Mouse (Mus musculus) hindbrain, embryonic 16.5 days (tissue): Measurements from ENCODE around the gene Zfp827. TPM values are rescaled to one million over a fixed set of nuclear protein-coding genes. Genes with fewer than 3 reads are reported as not detected.

Experiments used
- ATAC-seq: fragments of 200-750 bp; cut with Nextera tagmentation; 2 replicates; pipeline ENCODE4 v1.8.0; 2017; ENCODE audit warnings: moderate TSS enrichment, moderate library complexity
- H3K27ac ChIP-seq: fragments of 300-500 bp; sonication (generic); 2 replicates; pipeline ENCODE4 v1.5.1; 2014; ENCODE audit warnings: low read depth, mild to moderate bottlenecking, control low read depth, low read length, moderate library complexity
- H3K27me3 ChIP-seq: fragments of 300-500 bp; sonication (generic); replicated peaks from 2 replicates; pipeline ENCODE4 v1.6.1; 2014; ENCODE audit warnings: low read length; ENCODE audit not compliant: control insufficient read depth, insufficient read depth
- H3K36me3 ChIP-seq: fragments of 300-500 bp; sonication (generic); 2 replicates; pipeline ENCODE4 v1.6.1; 2014; ENCODE audit warnings: mild to moderate bottlenecking, low read length, moderate library complexity, mixed read lengths; ENCODE audit not compliant: control insufficient read depth, insufficient read depth
- H3K4me1 ChIP-seq: fragments of 300-500 bp; sonication (generic); 2 replicates; pipeline ENCODE4 v1.6.1; 2014; ENCODE audit warnings: low read depth, low read length; ENCODE audit not compliant: control insufficient read depth, insufficient read depth
- H3K4me2 ChIP-seq: fragments of 300-500 bp; sonication (generic); 2 replicates; pipeline ENCODE4 v1.6.1; 2014; ENCODE audit warnings: mild to moderate bottlenecking, low read length, control low read depth, moderate library complexity
- H3K4me3 ChIP-seq: fragments of 300-500 bp; sonication (generic); 2 replicates; pipeline ENCODE4 v1.5.1; 2014; ENCODE audit warnings: mild to moderate bottlenecking, low read length, control low read depth, moderate library complexity
- H3K9ac ChIP-seq: fragments of 300-500 bp; sonication (generic); 2 replicates; pipeline ENCODE4 v1.6.1; 2014; ENCODE audit warnings: low read depth, mild to moderate bottlenecking, control low read depth, low read length, moderate library complexity
- H3K9me3 ChIP-seq: fragments of 300-500 bp; sonication (generic); 2 replicates; pipeline ENCODE4 v1.6.1; 2014; ENCODE audit warnings: mild to moderate bottlenecking, low read length, moderate library complexity; ENCODE audit not compliant: control insufficient read depth
- WGBS: fragments of 180-500 bp; shearing (Covaris S2); extraction: QIAGEN DNeasy Blood & Tissue Kit; methylation state at CpG from one replicate; pipeline ENCODE4 v1.1.7; 2014; 5-methylcytosine and 5-hydroxymethylcytosine counted together
- polyA plus RNA-seq: library from polyadenylated mRNA; unstranded; fragments of >200 nt; fragmentation: Nextera tagmentation; extraction: Ambion mirVana; gene quantifications from 2 replicates; pipeline ENCODE4 v1.2.1, GENCODE M21; 2015

The Zfp827 gene
- polyA plus RNA-seq, 1 experiment from 2014 or later: 9.2 TPM

DNA sequence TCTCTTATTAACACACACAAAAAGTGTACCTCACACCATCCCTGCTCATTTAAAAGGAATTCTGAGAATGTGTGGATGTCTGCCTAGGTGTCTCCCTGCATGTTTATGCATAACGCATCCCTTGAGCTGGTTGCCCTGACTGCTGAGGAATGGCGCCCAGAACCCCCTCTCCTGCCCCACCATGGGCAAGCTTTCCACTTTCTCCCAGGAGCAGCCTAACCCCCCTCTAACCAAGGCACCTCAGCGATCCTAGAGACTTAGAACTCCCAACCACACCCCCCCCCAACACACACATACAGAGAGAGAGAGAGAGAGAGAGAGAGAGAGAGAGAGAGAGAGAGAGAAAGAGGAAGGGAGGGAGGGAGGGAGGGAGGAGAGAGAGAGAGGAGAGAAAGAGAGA is 179.9 kb downstream of the Zfp827 start:
- Histone ChIP-seq H3K27me3 (no peaks in the 10 kb centered on the region), H3K4me2 (no peak overlapping the region), H3K9ac (no peak overlapping the region), H3K9me3 (no peaks in the 10 kb centered on the region), H3K36me3 (no peaks in the 10 kb centered on the region), H3K4me1 (peaks cover 16% of the 10 kb centered on the region), H3K27ac (no peak overlapping the region), H3K4me3 (no peak overlapping the region)
- WGBS: 59% methylated on average over 3 of the region's 3 CpGs
- ATAC-seq: no peak

- peak overlapping the region; percentile 36 for H3K4me3 ChIP-seq
- peaks cover 16% of the 10 kb centered on the region for H3K4me1 ChIP-seq
- peak; percentile 66 for ATAC-seq
Observed at GRCm38 (mm10) chr8:79208691-79209640, 180.7 kb downstream of the Zfp827 start.

GRCm38 (mm10) chr8:79209641-79210358 is 181.6 kb downstream of the Zfp827 start:
- H3K4me3 ChIP-seq: peak overlapping the region; percentile 36
- peak overlapping the region; percentile 67 for H3K27ac ChIP-seq
- ATAC-seq: peak; percentile 72
- no peaks in the 10 kb centered on the region for H3K36me3 ChIP-seq
- H3K9ac ChIP-seq: peak overlapping the region; percentile 47
- peaks cover 16% of the 10 kb centered on the region for H3K4me1 ChIP-seq
- no peaks in the 10 kb centered on the region for H3K9me3 ChIP-seq
- H3K27me3 ChIP-seq: no peaks in the 10 kb centered on the region
- 4% methylated on average over 27 of the region's 27 CpGs for WGBS
- peak overlapping the region; percentile 56 for H3K4me2 ChIP-seq

More at GRCm38 (mm10) chr8:79208691-79209640, 180.7 kb downstream of the Zfp827 start:
- no peaks in the 10 kb centered on the region for H3K27me3 ChIP-seq
- H3K4me2 ChIP-seq: peak overlapping the region; percentile 56
- WGBS: 14% methylated on average over 15 of the region's 15 CpGs
- no peaks in the 10 kb centered on the region for H3K9me3 ChIP-seq
- H3K27ac ChIP-seq: peak overlapping the region; percentile 67
- H3K9ac ChIP-seq: peak overlapping the region; percentile 23; the same call in 1 of the 2 replicates
- no peaks in the 10 kb centered on the region for H3K36me3 ChIP-seq

DNA sequence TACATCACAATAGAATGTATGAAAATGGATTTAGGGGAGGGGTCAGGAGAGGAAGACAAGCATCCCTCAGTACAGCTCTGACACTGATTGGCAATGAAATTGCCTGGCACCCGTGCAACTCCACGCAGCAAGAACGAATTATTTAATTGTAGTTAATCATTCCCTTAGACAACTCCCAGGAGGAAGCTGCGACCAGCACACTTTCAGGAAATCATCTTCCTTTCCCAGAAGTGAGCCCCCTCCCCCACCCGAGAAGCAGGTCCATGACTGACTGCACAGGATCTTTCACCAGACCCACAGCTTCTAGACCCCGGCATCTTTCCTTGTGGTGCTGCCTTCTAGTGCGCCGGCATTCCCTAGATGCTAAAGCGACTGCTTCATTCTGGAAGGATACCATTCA is 183.4 kb downstream of the Zfp827 start:
- Histone ChIP-seq H3K4me2 (no peak overlapping the region), H3K27me3 (no peaks in the 10 kb centered on the region), H3K4me3 (no peak overlapping the region), H3K27ac (no peak overlapping the region), H3K9me3 (no peaks in the 10 kb centered on the region), H3K4me1 (peaks cover 16% of the 10 kb centered on the region), H3K9ac (no peak overlapping the region), H3K36me3 (no peaks in the 10 kb centered on the region)
- ATAC-seq: 0 out of 2 replicates have a peak, but pooled peaks have one; percentile 15
- WGBS: 53% methylated on average over 9 of the region's 9 CpGs

DNA sequence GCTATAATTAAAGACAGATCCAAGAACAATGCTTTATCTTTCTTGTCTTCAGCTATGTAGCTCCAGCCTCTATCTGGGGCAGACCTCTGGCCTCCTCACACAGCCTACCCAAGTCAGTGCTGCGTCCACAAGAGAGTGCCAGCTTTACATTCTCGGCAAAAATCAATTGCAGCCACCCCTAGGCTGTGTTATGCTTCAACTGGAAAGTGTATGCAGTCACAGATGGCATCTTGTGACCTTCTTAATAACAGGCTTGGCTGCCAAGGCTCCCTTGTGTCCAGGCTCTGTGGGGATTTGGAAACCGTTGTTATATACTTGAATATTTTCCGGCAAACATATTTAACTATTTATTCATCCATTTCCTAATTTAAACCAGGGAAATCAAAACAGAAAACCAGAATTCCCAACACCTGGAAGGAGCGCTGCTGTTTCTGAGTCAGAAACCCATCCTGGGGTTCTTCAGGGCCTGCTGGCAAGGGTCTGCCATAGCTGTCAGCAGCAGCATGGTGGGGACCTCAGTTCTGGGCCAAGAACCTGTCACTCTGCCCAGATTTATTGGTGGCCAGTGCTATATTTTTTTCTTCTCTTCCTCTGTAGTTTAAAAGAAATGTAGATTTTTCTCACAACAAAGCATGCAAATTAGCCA is 194.0 kb downstream of the Zfp827 start:
- ATAC-seq: peak; percentile 85; the same call in 1 of the 2 replicates
- H3K27ac ChIP-seq: no peak overlapping the region
- H3K4me1 ChIP-seq: no peaks in the 10 kb centered on the region
- H3K27me3 ChIP-seq: no peaks in the 10 kb centered on the region
- peaks cover 4% of the 10 kb centered on the region for H3K9me3 ChIP-seq
- WGBS: 43% methylated on average over 5 of the region's 5 CpGs
- H3K4me2 ChIP-seq: no peak overlapping the region
- no peak overlapping the region for H3K4me3 ChIP-seq
- no peaks in the 10 kb centered on the region for H3K36me3 ChIP-seq
- no peak overlapping the region for H3K9ac ChIP-seq

- Histone ChIP-seq H3K9me3 (peaks cover 4% of the 10 kb centered on the region), H3K27ac (no peak overlapping the region), H3K4me2 (no peak overlapping the region), H3K36me3 (no peaks in the 10 kb centered on the region), H3K4me1 (no peaks in the 10 kb centered on the region), H3K9ac (no peak overlapping the region), H3K4me3 (no peak overlapping the region), H3K27me3 (no peaks in the 10 kb centered on the region)
- peak; percentile 50; the same call in 1 of the 2 replicates for ATAC-seq
- WGBS: 64% methylated on average over 5 of the region's 5 CpGs
Observed at GRCm38 (mm10) chr8:79222752-79223141, 194.5 kb downstream of the Zfp827 start.

- H3K27me3 ChIP-seq: no peaks in the 10 kb centered on the region
- no peaks in the 10 kb centered on the region for H3K36me3 ChIP-seq
- peaks cover 4% of the 10 kb centered on the region for H3K9me3 ChIP-seq
- H3K4me1 ChIP-seq: no peaks in the 10 kb centered on the region
- 39% methylated on average over 9 of the region's 9 CpGs for WGBS
- ATAC-seq: no peak
- no peak overlapping the region for H3K4me3 ChIP-seq
- no peak overlapping the region for H3K27ac ChIP-seq
- H3K9ac ChIP-seq: no peak overlapping the region
- H3K4me2 ChIP-seq: no peak overlapping the region
Observed at GRCm38 (mm10) chr8:79224363-79224762, 196.1 kb downstream of the Zfp827 start.

- peaks cover 4% of the 10 kb centered on the region for H3K9me3 ChIP-seq
- no peaks in the 10 kb centered on the region for H3K27me3 ChIP-seq
- no peak overlapping the region for H3K4me2 ChIP-seq
- H3K9ac ChIP-seq: no peak overlapping the region
- no peak for ATAC-seq
- H3K27ac ChIP-seq: no peak overlapping the region
- H3K4me3 ChIP-seq: no peak overlapping the region
- WGBS: 87% methylated on average over 7 of the region's 7 CpGs
- no peaks in the 10 kb centered on the region for H3K36me3 ChIP-seq
- no peaks in the 10 kb centered on the region for H3K4me1 ChIP-seq
Observed at GRCm38 (mm10) chr8:79225586-79225985, 197.3 kb downstream of the Zfp827 start.
